Mouse (Mus musculus): ENCODE data around the gene Kcnt2. TPM values are rescaled to one million over a fixed set of nuclear protein-coding genes. Genes with fewer than 3 reads are reported as not detected.
A peak's percentile ranks its signal among the peaks of the same experiment; 100 is the strongest.

The Kcnt2 gene
- total and polyA plus RNA-seq, 3 experiments: not detected

DNA sequence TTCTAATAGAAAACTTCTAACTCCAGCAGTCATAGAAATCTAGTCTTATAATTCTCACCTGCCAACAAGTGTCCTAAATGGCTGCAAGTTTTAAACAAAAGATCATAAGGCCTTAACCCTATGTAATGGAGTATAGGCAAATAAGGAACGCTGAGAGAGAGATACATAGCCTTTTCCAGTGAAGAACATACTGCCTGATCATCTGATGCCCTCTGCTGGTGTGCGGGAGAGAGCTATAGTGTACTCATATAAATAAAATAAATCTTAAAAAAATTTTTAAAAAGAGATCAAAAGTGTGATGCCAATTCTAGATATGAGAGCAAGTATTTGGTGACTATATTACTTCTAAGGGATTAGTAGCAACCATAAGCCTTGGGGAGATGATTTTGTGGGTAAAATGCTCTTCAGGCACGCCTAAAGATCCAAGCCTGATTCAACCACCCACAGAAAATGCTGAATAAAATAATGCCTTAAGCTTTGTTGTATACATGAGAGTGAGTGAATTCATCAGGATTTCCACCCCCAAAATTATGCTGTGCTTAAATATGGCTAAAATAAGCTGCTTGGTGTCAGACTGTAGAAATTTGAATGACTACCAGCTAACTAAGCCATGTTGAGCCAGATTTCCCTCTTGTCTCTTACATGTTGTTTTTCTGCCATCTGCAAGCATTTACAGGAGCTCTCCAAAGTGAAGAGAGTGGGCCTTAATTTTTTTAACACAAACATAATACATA, 413.8 kb downstream of the Kcnt2 start:
- TF ChIP-seq BHLHE40 (IDR thresholded peaks at IDR 0.05; ENCODE audit: low read depth, low read length) (no peak), TBP (conservative IDR thresholded peaks at IDR 0.05; ENCODE audit: low read depth, low read length) (no peak), EP300 (IDR thresholded peaks at IDR 0.05; ENCODE audit: low read length) (no peak), CTCF (conservative IDR thresholded peaks at IDR 0.05 in 1 of 2, IDR thresholded peaks at IDR 0.05 in 1 of 2; ENCODE audit: low read depth in 2 of 2, low read length in 2 of 2) (peak in 1 of 2 experiments; percentile 9; a peak in 1 of 4 replicates), USF2 (conservative IDR thresholded peaks at IDR 0.05; ENCODE audit: low read depth, low read length) (no peak)
- H3K9me3 ChIP-seq (replicated peaks; ENCODE audit: low read length): peaks cover 8% of the 10 kb centered on the region
- no peak overlapping the region for H3K9ac ChIP-seq (ENCODE audit: insufficient read depth, low read depth)
- H3K4me1 ChIP-seq (ENCODE audit: control insufficient read depth in 1 of 2, insufficient read depth in 2 of 2): no peaks in the 10 kb centered on the region
- H3K4me3 ChIP-seq (replicated peaks in 1 of 3; ENCODE audit: low read depth in 2 of 3, low read length in 2 of 3, poor library complexity in 1 of 3): no peak overlapping the region
- in situ Hi-C loops (cut with MboI; ENCODE audit: low pct_ligation_motif_present, low pct_unique_long_range_greater_than_20kb, low sequenced_read_pairs): loop anchor here (25.0 kb wide), 1 partner anchor 497 kb away; no protein-coding TSS in a partner anchor
- H3K4me2 ChIP-seq (ENCODE audit: insufficient read depth, low read depth, poor library complexity, severe bottlenecking): no peak overlapping the region
- dilution Hi-C loops (cut with MboI; ENCODE audit: extremely low pct_ligation_motif_present, extremely low pct_unique_long_range_greater_than_20kb, low sequenced_read_pairs): no loop called here
- H3K36me3 ChIP-seq (replicated peaks in 1 of 2; ENCODE audit: control insufficient read depth in 1 of 2, insufficient read depth in 1 of 2, low read length in 1 of 2): no peaks in the 10 kb centered on the region
- no peaks in the 10 kb centered on the region for H3K79me2 ChIP-seq (replicated peaks; ENCODE audit: control insufficient read depth, extremely low read depth, insufficient read depth, poor library complexity, severe bottlenecking)
- no peaks in the 10 kb centered on the region for H3K27me3 ChIP-seq (replicated peaks)
- no peak for DNase-seq (ENCODE audit: extremely low read depth)
- H3K27ac ChIP-seq (ENCODE audit: insufficient read depth, low read depth): no peak overlapping the region

DNA sequence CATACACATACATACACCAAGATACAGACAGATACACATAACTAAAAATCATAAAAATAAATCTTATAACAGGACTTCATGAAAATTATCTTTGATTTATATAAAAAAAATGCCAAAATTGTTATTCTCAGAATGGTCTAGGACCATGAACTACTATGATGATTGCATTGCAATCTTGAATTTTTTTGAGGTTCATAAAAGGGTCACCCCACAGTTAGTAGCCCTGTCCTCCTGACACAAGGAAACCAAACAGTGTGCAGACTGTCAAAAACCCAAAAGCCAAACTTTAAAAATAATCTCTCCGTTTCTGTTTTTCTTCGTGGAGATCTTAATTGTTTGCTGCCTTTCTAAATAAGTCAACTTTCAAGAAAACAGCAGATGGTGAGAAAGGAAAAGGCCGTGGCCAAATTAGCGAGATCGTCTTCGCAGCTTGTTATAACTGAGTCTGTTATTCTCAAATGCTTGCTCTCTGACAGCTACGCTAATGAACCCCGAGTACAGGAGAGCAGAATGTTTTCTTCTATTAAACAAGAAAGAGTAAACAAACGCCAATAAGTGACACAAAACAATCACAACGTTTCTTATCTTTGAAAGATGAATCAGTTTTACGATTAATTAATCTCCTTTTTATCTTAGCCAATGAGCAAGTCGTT, 414.9 kb downstream of the Kcnt2 start:
- H3K27ac ChIP-seq (ENCODE audit: insufficient read depth, low read depth): no peak overlapping the region
- dilution Hi-C loops (cut with MboI; ENCODE audit: extremely low pct_ligation_motif_present, extremely low pct_unique_long_range_greater_than_20kb, low sequenced_read_pairs): no loop called here
- H3K9me3 ChIP-seq (replicated peaks; ENCODE audit: low read length): peaks cover 10% of the 10 kb centered on the region
- H3K36me3 ChIP-seq (replicated peaks in 1 of 2; ENCODE audit: control insufficient read depth in 1 of 2, insufficient read depth in 1 of 2, low read length in 1 of 2): no peaks in the 10 kb centered on the region
- no peak overlapping the region for H3K9ac ChIP-seq (ENCODE audit: insufficient read depth, low read depth)
- H3K4me3 ChIP-seq (replicated peaks in 1 of 3; ENCODE audit: low read depth in 2 of 3, low read length in 2 of 3, poor library complexity in 1 of 3): no peak overlapping the region
- TF ChIP-seq NRF1 (IDR thresholded peaks at IDR 0.05; ENCODE audit: low read depth, low read length): no peak
- no peak for TF ChIP-seq ZKSCAN1 (IDR thresholded peaks at IDR 0.05; ENCODE audit: borderline replicate concordance, low read depth, low read length)
- no peak for TF ChIP-seq JUND (conservative IDR thresholded peaks at IDR 0.05; ENCODE audit: low read depth, low read length)
- TF ChIP-seq EP300 (IDR thresholded peaks at IDR 0.05; ENCODE audit: low read length): no peak
- TF ChIP-seq POLR2AphosphoS2 (IDR thresholded peaks at IDR 0.05; ENCODE audit: low read depth, low read length): no peak
- no peak for TF ChIP-seq USF1 (IDR thresholded peaks at IDR 0.05; ENCODE audit: low read depth, low read length)
- no peak for TF ChIP-seq ZC3H11A (IDR thresholded peaks at IDR 0.05; ENCODE audit: low read depth, low read length)
- TF ChIP-seq NELFE (IDR thresholded peaks at IDR 0.05; ENCODE audit: low read depth, low read length): no peak
- TF ChIP-seq HCFC1 (IDR thresholded peaks at IDR 0.05; ENCODE audit: low read depth, low read length): no peak
- TF ChIP-seq MAFK (IDR thresholded peaks at IDR 0.05; ENCODE audit: insufficient replicate concordance, low read length): no peak
- no peak for TF ChIP-seq ZNF384 (IDR thresholded peaks at IDR 0.05; ENCODE audit: low read depth, low read length)
- H3K4me2 ChIP-seq (ENCODE audit: insufficient read depth, low read depth, poor library complexity, severe bottlenecking): no peak overlapping the region
- in situ Hi-C loops (cut with MboI; ENCODE audit: low pct_ligation_motif_present, low pct_unique_long_range_greater_than_20kb, low sequenced_read_pairs): loop anchor here (25.0 kb wide), 1 partner anchor 499 kb away; no protein-coding TSS in a partner anchor
- DNase-seq (ENCODE audit: extremely low read depth): no peak
- H3K4me1 ChIP-seq (ENCODE audit: control insufficient read depth in 1 of 2, insufficient read depth in 2 of 2): no peaks in the 10 kb centered on the region
- no peaks in the 10 kb centered on the region for H3K27me3 ChIP-seq (replicated peaks)
- H3K79me2 ChIP-seq (replicated peaks; ENCODE audit: control insufficient read depth, extremely low read depth, insufficient read depth, poor library complexity, severe bottlenecking): no peaks in the 10 kb centered on the region

Data from CH12.LX (cell line).